Mouse (Mus musculus): ENCODE measurements at regions not wholly inside any gene's neighbourhood (a gene's known extent, or its start where the extent isn't known, plus 50 kb on each side); places are given as distances from the start of the nearest gene placed in this dataset.
"Not testable (repeated sequence)": the region's sequence is repeated elsewhere in the genome, so short reads cannot be mapped to it uniquely, and the experiment has no call there.

DNA sequence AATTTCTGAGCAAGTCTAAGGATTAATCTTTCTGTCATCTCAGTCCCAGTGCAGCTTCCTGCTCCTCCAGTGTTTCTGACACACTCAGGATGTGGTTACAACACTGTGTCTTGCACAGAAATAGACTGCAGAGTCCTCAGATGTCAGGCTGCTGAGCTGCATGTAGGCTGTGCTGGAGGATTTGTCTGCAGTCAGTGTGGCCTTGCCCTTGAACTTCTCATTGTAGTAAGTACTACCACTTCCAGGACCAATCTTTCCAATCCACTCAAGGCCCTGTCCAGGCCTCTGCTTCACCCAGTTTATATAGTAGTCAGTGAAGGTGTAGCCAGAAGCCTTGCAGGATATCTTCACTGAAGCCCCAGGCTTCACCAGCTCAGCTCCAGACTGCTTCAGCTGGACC is 185.8 kb upstream of the Zfp386 start:
- in situ Hi-C loops (cut with MboI, MseI) = not testable (repeated sequence)

DNA sequence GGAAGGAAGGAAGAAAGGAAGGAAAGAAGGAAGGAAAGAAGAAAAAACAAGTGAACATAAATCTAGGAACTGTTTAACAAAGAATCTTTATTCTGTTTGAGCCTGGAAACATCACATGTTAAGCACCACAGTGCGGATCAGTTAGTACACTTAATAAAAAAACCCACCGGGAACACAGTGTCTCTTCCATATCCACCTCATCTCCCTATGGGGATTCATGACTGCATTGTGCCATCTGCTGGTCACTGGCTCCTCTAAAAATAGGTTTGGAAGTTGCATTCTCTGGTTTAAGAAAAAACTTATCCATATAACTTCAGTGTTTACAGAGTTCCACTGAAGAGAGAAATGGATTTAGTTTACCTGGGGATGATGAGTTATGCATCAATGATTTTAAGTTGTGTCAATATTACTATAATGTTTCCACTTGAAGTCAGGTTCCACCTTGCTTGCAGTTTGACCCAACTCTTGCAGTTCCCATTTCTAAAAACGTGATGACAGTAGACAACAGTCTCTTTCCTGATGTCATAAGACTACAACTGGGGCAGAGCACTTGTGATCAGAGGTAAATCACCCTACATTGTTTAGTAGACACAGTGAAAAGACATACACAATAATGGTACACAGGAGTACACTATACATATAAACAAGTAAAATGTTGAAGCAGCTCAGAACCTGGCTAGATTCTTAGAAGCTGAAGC is 182.3 kb upstream of the Zfp386 start:
- in situ Hi-C loops (cut with MboI, MseI) = loop anchor here (5.0 kb wide), 1 partner anchor 52 kb away; no protein-coding TSS in a partner anchor

DNA sequence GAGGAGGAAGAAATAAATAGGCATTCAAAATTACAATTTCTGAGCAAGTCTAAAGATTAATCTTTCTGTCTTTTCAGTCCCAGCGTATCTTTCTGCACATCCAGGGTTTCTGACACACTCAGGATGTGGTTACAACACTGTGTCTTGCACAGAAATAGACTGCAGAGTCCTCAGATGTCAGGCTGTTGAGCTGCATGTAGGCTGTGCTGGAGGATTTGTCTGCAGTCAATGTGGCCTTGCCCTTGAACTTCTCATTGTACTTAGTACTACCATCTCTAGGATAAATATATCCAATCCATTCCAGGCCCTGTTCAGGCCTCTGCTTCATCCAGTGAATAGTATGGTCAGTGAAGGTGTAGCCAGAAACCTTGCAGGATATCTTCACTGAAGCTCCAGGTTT is 178.9 kb upstream of the Zfp386 start:
- in situ Hi-C loops (cut with MboI, MseI) = loop anchor here (5.0 kb wide), 1 partner anchor 49 kb away; no protein-coding TSS in a partner anchor

- in situ Hi-C loops (cut with MboI, MseI) = loop anchor here (5.0 kb wide), 1 partner anchor 95 kb away; no protein-coding TSS in a partner anchor
Observed at GRCm38 (mm10) chr12:115872451-115872850, 175.1 kb upstream of the Zfp386 start.

DNA sequence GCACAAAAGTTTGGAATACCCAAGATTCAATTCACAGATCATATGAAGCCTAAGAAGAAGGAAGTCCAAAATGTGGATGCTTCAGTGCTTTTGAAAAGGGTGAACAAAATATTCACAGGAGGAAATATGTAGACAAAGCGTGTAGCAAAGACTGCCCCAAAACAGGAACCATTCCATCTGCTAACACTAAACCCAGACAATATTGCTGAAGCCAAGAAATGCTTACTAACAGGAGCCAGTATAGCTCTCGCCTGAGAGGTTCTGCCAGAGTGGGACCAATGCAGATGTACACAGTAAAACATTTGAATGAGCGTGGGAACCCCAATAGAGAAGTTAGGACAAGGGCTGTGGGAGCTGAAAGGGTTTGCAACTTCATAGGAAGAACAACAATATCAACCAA is 173.5 kb upstream of the Zfp386 start:
- in situ Hi-C loops (cut with MboI, MseI) = loop anchor here (5.0 kb wide), 1 partner anchor 93 kb away; no protein-coding TSS in a partner anchor

DNA sequence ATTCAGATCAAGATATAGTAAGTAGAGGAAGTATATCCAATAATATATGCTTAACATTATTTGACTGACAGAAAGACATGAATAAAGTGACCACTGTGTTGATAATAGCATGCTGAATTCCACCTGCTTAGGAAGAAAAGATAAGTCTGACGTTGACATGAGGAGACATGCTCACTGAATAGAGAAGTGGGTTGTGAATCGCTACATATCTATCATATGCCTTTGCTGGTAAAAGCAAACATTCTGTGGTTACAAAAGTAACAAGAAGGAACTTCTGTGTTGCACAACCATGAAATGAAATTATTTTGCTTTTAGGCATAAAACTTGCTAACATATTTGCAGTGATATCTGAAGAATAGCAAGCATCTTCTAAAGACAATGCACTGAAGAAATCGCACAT is 163.8 kb upstream of the Zfp386 start:
- in situ Hi-C loops (cut with MboI, MseI) = no loop called here

DNA sequence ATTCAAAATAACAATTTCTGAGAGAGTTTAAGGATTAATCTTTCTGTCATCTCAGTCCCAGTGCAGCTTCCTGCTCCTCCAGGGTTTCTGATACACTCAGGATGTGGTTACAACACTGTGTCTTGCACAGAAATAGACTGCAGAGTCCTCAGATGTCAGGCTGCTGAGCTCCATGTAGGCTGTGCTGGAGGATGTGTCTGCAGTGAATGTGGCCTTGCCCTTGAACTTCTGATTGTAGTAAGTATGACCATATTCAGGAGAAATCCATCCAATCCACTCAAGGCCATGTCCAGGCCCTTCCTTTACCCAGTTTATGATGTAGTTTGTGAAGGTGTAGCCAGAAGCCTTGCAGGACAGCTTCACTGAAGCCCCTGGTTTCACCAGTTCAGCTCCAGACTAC is 159.5 kb upstream of the Zfp386 start:
- in situ Hi-C loops (cut with MboI, MseI) = no loop called here

DNA sequence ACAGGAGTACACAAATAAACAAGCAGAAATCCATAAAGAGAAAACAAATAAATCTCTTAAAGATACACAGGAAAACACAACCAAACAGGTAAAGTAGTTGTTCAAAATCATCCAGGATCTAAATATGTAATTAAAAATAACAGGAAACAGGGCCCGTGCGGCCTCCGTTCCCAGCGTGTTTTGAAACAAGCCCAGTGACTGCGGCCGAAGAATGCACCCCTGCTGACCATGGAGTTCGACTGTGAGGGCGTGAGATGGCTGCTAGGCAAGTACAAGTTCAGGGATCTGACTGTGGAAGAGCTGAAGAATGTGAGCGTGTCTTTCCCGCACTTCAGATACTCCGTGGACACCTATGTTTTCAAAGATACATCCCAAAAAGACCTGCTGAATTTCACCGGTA is 154.9 kb upstream of the Zfp386 start:
- in situ Hi-C loops (cut with MboI, MseI) = not testable (repeated sequence)

GRCm38 (mm10) chr12:115912226-115912625 is 135.3 kb upstream of the Zfp386 start:
- in situ Hi-C loops (cut with MboI, MseI) = not testable (repeated sequence)

DNA sequence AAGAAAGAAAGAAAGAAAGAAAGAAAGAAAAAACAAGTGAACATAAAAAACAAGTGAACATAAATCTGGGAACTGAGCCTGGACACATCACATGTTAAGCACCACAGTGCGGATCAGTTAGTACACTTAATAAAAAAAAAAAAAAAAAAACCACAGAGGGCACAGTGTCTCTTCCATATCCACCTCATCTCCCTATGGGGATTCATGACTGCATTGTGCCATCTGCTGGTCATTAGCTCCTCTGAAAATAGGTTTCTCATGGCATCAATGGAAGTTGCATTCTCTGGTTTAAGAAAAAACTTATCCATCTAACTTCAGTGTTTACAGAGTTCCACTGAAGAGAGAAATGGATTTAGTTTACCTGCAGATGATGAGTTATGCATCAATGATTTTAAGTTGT is 132.1 kb upstream of the Zfp386 start:
- in situ Hi-C loops (cut with MboI, MseI) = loop anchor here (5.0 kb wide), 1 partner anchor 48 kb away; no protein-coding TSS in a partner anchor

DNA sequence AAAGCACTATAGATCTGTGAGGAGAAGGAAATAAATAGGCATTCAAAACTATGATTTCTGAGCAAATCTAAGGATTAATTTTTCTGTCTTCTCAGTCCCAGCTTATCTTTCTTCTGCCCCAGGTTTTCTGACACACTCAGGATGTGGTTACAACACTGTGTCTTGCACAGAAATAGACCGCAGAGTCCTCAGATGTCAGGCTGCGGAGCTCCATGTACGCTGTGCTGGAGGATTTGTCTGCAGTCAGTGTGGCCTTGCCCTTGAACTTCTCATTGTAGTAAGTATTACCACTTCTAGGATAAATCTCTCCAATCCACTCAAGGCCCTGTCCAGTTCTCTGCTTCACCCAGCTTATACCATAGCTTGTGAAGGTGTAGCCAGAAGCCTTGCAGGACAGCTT is 127.4 kb upstream of the Zfp386 start:
- in situ Hi-C loops (cut with MboI, MseI) = not testable (repeated sequence)

- in situ Hi-C loops (cut with MboI, MseI) = not testable (repeated sequence)
Observed at GRCm38 (mm10) chr12:115923999-115924398, 123.5 kb upstream of the Zfp386 start.

GRCm38 (mm10) chr12:115925542-115925941 is 122.0 kb upstream of the Zfp386 start:
- in situ Hi-C loops (cut with MboI, MseI) = not testable (repeated sequence)

- in situ Hi-C loops (cut with MboI, MseI) = not testable (repeated sequence)
Observed at GRCm38 (mm10) chr12:115952325-115952724, 95.2 kb upstream of the Zfp386 start.

GRCm38 (mm10) chr12:115955477-115956177 is 91.9 kb upstream of the Zfp386 start:
- in situ Hi-C loops (cut with MboI, MseI) = not testable (repeated sequence)

GRCm38 (mm10) chr12:115963701-115964100 is 83.8 kb upstream of the Zfp386 start:
- in situ Hi-C loops (cut with MboI, MseI) = not testable (repeated sequence)

DNA sequence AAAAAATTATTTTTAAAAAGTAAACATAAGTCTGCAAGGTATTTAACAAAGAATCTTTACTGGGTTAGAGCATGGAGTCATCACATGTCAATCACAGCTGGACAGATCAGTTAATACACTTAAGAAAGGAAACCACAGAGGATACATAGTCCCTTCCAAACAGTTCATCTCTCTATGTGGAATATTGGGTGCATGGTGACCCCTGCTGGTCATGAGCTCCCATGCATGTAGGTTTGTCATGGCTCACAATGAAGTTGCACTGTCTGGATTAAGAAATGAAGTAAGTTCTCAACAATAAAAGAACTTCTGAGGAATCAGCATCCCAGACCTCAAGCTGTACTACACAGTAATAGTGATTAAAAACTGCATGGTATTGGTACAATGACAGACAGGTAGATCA is 80.0 kb upstream of the Zfp386 start:
- in situ Hi-C loops (cut with MboI, MseI) = loop anchor here (5.0 kb wide), 1 partner anchor 95 kb away; no protein-coding TSS in a partner anchor

All from regulatory T cell (primary cell).